ENCODE assay signal across 18 mouse cellular contexts in genomic region chr10:70110815-70111214, GRCm38 (mm10). TPM values are rescaled to one million over a fixed set of nuclear protein-coding genes. Genes with fewer than 3 reads are reported as not detected.
DNase-seq lines count a peak whose midpoint lies in the region; ATAC-seq and TF ChIP-seq lines count a peak whose summit lies in the region.
"Had no signal": no experiment of that assay in that cellular context is flagged by ENCODE, and none has a peak within 500 bp of the region (broad histone marks: within the 10 kb centered on the region; RNA-seq: fewer than 3 reads in every experiment).

No protein-coding gene starts in this region.

- peak; percentile 96 for DNase-seq in heart, adult 11 months
- DNase-seq in adipocyte (ENCODE audit: low spot score): peak; percentile 78
- DNase-seq in heart, adult 2 months: peak in 1 of 2 experiments; percentile 67
- DNase-seq in T-cell, adult 2 months (ENCODE audit: low spot score): no peak
- DNase-seq in kidney, adult 11 months: no peak
- DNase-seq: B cell, adult 2 months; kidney, adult 18-20 months; lung, embryonic 14.5 days; right cerebral cortex, postnatal 4 days; thymus, postnatal 36 days had no signal

- intact Hi-C loops in heart, adult 2 months (cut with DNase I): no loop called here

- no peak overlapping the region for H3K27ac ChIP-seq in heart, embryonic 12.5 days (ENCODE audit: poor library complexity, severe bottlenecking)
- peak overlapping the region; percentile 20 for H3K27ac ChIP-seq in heart, adult 2 months
- H3K27ac ChIP-seq: forebrain, embryonic 15.5 days; heart, embryonic 13.5 days; hindbrain, embryonic 14.5 days; limb, embryonic 13.5 days had no signal

- H3K4me3 ChIP-seq in heart, embryonic 12.5 days: no peak overlapping the region
- no peak overlapping the region for H3K4me3 ChIP-seq in heart, adult 2 months
- H3K4me3 ChIP-seq: forebrain, embryonic 15.5 days; heart, embryonic 13.5 days; limb, embryonic 13.5 days had no signal

- peaks cover 11% of the 10 kb centered on the region; the same call in 1 of the 2 replicates for H3K36me3 ChIP-seq in heart, embryonic 12.5 days
- H3K36me3 ChIP-seq in heart, adult 2 months (ENCODE audit: control insufficient read depth, insufficient read depth, low read length): no peaks in the 10 kb centered on the region
- H3K36me3 ChIP-seq: forebrain, embryonic 15.5 days had no signal

- ATAC-seq in heart, embryonic 12.5 days (ENCODE audit: insufficient number of reproducible peaks, low FRiP score): no peak
- peak; percentile 45 for ATAC-seq in megakaryocyte progenitor cell, adult 5-6 weeks (replicated peaks; ENCODE audit: poor library complexity)
- ATAC-seq in monocyte, adult 5-6 weeks (replicated peaks; ENCODE audit: insufficient number of reproducible peaks, low FRiP score, low TSS enrichment, poor library complexity, severe bottlenecking): no peak
- ATAC-seq: forebrain, embryonic 15.5 days had no signal

- H3K27me3 ChIP-seq in heart, embryonic 12.5 days (replicated peaks): no peaks in the 10 kb centered on the region
- H3K27me3 ChIP-seq in heart, adult 2 months (ENCODE audit: control insufficient read depth, insufficient read depth, low read length): no peaks in the 10 kb centered on the region
- H3K27me3 ChIP-seq: forebrain, embryonic 15.5 days; heart, embryonic 13.5 days; limb, embryonic 13.5 days had no signal

- no peak for TF ChIP-seq CTCF in heart, adult 2 months (IDR thresholded peaks at IDR 0.05)

- peaks cover 84% of the 10 kb centered on the region for H3K4me1 ChIP-seq in heart, embryonic 12.5 days (replicated peaks)
- H3K4me1 ChIP-seq in heart, adult 2 months (ENCODE audit: control insufficient read depth, insufficient read depth, low read length): peaks cover 26% of the 10 kb centered on the region
- H3K4me1 ChIP-seq: forebrain, embryonic 15.5 days had no signal

- peaks cover 12% of the 10 kb centered on the region for H3K79me2 ChIP-seq in heart, adult 2 months (replicated peaks; ENCODE audit: control insufficient read depth, insufficient read depth, low read length)

- no peak for TF ChIP-seq POLR2A in heart, adult 2 months (IDR thresholded peaks at IDR 0.05; ENCODE audit: insufficient read depth, low read depth, low read length)

- 76% methylated on average over 7 of the region's 7 CpGs for WGBS in heart, embryonic 12.5 days
- 34% methylated on average over 7 of the region's 7 CpGs for WGBS in heart, adult 2 months

- H3K9ac ChIP-seq in heart, embryonic 12.5 days: no peak overlapping the region
- H3K9ac ChIP-seq in heart, adult 2 months (ENCODE audit: low read depth, low read length): no peak overlapping the region
- H3K9ac ChIP-seq: forebrain, embryonic 15.5 days; heart, embryonic 13.5 days; hindbrain, embryonic 14.5 days; limb, embryonic 13.5 days; lung, embryonic 14.5 days had no signal

- no peaks in the 10 kb centered on the region for H3K9me3 ChIP-seq in heart, embryonic 12.5 days (replicated peaks)
- H3K9me3 ChIP-seq: forebrain, embryonic 15.5 days; heart, embryonic 13.5 days; limb, embryonic 13.5 days had no signal

- peak; percentile 57; the same call in 1 of the 2 replicates for TF ChIP-seq EP300 in heart, adult 2 months (IDR thresholded peaks at IDR 0.05; ENCODE audit: insufficient read depth, low read depth, low read length)

- H3K4me2 ChIP-seq in heart, embryonic 12.5 days: no peak overlapping the region
- H3K4me2 ChIP-seq: forebrain, embryonic 15.5 days; heart, embryonic 13.5 days; hindbrain, embryonic 14.5 days; limb, embryonic 13.5 days; lung, embryonic 14.5 days; midbrain, embryonic 11.5 days had no signal

RNA-seq across cellular contexts. Expression of gene Ccdc6, which starts 13.9 kb away (rescaled TPM):
- polyA plus RNA-seq in heart, embryonic 12.5 days (2016; fragmentation: Nextera tagmentation; extraction: Ambion mirVana): 16.2 and 16.9 TPM in 2 replicates
- total RNA-seq in heart, adult 2 months (2021): 10 to 100 TPM; 26.3 to 28.5 TPM
- polyA plus RNA-seq in heart, adult 2 months (2012; rRNA removed): 14.3 and 18.4 TPM in 2 replicates
- 27.7 and 28.2 TPM in 2 replicates for total RNA-seq in megakaryocyte progenitor cell, adult 5-6 weeks (2015)
- total RNA-seq in megakaryocyte progenitor cell, adult 5-6 weeks (2017): 18.2 and 21.6 TPM in 2 replicates
- total RNA-seq in monocyte, adult 5-6 weeks (2017): 9.9 to 21.5 TPM (median 17.3 TPM) in 3 replicates

Comparison
In these comparisons a context has a peak if more than half of its experiments do, and no peak if none do; other contexts are left out.
1. DNase-seq: peak in heart, adult 11 months (single experiment) and adipocyte (single experiment); none in T-cell, adult 2 months (single experiment) and kidney, adult 11 months (single experiment).